Mouse (Mus musculus): ENCODE results near the gene Fnbp1. TPM values are rescaled to one million over a fixed set of nuclear protein-coding genes. Genes with fewer than 3 reads are reported as not detected.

Fnbp1 gene
- polyA plus RNA-seq, 1 experiment from 2014 or later: 12.7 TPM

DNA sequence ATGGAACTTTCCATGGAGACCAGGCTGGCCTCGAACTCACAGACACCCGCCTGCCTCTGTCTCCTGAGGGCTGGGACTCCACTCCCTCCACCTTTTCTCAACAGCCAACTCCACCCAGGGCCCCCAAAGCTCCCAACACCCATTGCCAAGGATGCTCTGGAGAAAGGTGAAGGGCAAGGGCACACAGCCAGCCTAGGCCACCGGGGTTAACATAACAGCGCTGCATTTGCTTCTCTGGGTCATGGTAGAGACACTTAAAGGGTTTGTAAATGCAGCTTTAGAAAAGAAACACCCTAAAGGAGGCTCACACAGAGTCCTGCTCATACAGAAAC lies 72.7 kb downstream of the Fnbp1 start:
- WGBS: 66% methylated on average over 4 of the region's 4 CpGs
- H3K4me3 ChIP-seq: no peak overlapping the region
- no peaks in the 10 kb centered on the region for H3K9me3 ChIP-seq (replicated peaks)
- H3K36me3 ChIP-seq (ENCODE audit: poor library complexity, severe bottlenecking): peaks cover 4% of the 10 kb centered on the region; the same call in 1 of the 2 replicates
- no peak overlapping the region for H3K4me2 ChIP-seq
- peak overlapping the region; percentile 84 for H3K27ac ChIP-seq
- ATAC-seq: 0 out of 2 replicates have a peak, but pooled peaks have one; percentile 10
- H3K4me1 ChIP-seq: peaks cover 33% of the 10 kb centered on the region
- H3K27me3 ChIP-seq: no peaks in the 10 kb centered on the region
- no peak overlapping the region for H3K9ac ChIP-seq

DNA sequence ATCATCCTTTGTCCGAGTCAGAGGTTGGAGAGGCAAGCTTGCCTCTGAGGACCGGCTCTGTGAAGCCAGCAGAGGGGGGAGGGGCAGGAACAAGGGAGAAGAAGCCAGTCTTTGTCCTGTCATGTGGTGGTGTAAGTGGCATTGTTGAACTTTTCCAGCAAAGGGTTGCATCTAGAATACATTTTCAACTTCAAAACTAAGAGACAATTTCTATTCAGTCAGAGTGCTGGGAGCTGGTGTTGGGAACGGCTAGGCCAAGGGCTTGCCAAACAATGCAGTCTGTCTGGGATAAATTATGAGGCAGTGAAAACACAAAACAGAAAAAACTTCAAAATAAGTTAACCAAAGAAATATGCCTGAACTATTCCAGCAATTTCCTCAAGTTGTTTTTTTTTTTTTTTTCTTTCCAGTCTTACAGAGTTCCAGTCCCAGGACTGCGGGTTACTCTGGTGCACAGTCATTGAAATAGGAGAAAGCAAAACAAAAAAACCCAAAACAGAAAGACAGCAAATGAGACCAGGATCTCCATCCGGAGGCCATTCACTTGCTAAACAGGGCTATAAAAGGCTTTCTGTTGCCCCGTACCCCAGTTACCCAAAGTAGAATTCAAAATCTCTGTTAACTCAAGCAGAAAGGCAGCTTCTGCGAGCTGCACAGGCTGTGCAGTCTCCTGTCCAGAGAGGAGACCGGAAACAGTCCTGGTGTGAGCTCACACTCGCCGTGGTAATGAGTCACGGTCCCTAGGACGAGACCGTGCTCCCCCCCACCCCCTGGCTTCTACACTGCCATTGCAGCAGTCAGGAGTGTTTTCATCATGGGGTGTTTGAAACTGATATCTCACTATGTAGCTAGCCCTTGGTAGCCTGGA lies 73.3 kb downstream of the Fnbp1 start:
- peaks cover 3% of the 10 kb centered on the region; the same call in 1 of the 2 replicates for H3K36me3 ChIP-seq (ENCODE audit: poor library complexity, severe bottlenecking)
- no peaks in the 10 kb centered on the region for H3K27me3 ChIP-seq
- H3K4me2 ChIP-seq: no peak overlapping the region; the same call in 1 of the 2 replicates
- peak; percentile 78 for ATAC-seq
- H3K4me1 ChIP-seq: peaks cover 33% of the 10 kb centered on the region
- no peak overlapping the region for H3K9ac ChIP-seq
- H3K27ac ChIP-seq: peak overlapping the region; percentile 84
- no peak overlapping the region for H3K4me3 ChIP-seq
- H3K9me3 ChIP-seq (replicated peaks): no peaks in the 10 kb centered on the region
- 6% methylated on average over 13 of the region's 13 CpGs for WGBS

DNA sequence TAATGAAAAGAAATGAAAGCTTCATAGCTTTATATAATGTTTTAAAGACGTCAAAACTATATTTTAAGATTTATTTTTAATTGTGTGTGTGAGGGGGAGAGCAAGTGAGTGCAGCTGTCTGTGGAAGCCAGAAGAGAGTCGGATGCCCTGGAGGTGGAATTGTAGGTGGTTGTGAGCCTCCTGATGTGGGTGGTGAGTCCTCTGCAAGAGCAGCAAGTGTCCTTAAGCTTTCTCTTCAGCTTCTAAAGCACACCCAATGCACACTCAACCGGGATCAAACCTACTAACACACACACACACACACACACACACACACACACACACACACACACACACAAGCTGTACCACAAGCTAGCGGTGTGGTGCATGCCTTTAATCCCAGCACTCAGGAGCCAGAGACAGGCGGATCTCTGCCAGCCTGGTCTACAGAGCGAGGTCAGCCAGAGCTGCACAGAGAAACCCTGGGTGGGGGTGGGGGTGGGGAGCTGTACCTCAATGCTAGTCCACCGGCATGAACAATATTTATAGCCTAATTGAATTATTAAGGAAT lies 74.0 kb downstream of the Fnbp1 start:
- Histone ChIP-seq H3K9me3 (replicated peaks) (no peaks in the 10 kb centered on the region), H3K4me2 (no peak overlapping the region), H3K27ac (peak overlapping the region; percentile 84), H3K4me3 (no peak overlapping the region), H3K4me1 (peaks cover 33% of the 10 kb centered on the region), H3K36me3 (ENCODE audit: poor library complexity, severe bottlenecking) (no peaks in the 10 kb centered on the region), H3K27me3 (no peaks in the 10 kb centered on the region), H3K9ac (no peak overlapping the region)
- WGBS: 50% methylated on average over 6 of the region's 7 CpGs
- no peak for ATAC-seq

DNA sequence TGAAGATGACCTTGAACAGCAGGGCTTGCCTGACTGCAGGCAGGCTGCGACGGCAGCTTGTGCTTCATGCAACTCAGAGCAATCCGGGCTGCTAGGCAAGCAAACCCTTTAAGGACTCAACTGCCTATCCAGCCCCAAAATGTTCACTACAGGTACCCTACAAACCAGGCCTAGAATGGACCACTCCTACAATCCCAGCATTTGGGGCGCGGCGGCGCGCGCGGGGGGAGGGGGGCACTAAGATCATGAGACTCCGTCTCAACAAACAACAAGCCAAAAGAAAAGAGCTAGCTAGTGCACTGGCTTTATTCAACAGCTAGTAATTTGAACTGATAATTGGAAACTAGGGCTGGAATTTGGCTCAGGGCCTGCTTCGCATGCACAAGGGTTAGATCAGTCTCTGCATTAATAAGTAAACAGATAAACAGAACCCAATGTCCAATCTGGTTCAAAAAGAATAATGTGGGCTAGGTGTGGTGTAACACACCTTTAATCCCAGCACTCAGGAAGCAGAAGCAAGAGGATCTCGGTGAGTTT lies 74.7 kb downstream of the Fnbp1 start:
- Histone ChIP-seq H3K27me3 (no peaks in the 10 kb centered on the region), H3K9me3 (replicated peaks) (no peaks in the 10 kb centered on the region), H3K9ac (peak overlapping the region; percentile 51; the same call in 1 of the 2 replicates), H3K27ac (peak overlapping the region; percentile 84), H3K4me1 (peaks cover 33% of the 10 kb centered on the region), H3K36me3 (ENCODE audit: poor library complexity, severe bottlenecking) (no peaks in the 10 kb centered on the region), H3K4me3 (no peak overlapping the region), H3K4me2 (no peak overlapping the region)
- ATAC-seq: no peak
- 62% methylated on average over 13 of the region's 13 CpGs for WGBS

DNA sequence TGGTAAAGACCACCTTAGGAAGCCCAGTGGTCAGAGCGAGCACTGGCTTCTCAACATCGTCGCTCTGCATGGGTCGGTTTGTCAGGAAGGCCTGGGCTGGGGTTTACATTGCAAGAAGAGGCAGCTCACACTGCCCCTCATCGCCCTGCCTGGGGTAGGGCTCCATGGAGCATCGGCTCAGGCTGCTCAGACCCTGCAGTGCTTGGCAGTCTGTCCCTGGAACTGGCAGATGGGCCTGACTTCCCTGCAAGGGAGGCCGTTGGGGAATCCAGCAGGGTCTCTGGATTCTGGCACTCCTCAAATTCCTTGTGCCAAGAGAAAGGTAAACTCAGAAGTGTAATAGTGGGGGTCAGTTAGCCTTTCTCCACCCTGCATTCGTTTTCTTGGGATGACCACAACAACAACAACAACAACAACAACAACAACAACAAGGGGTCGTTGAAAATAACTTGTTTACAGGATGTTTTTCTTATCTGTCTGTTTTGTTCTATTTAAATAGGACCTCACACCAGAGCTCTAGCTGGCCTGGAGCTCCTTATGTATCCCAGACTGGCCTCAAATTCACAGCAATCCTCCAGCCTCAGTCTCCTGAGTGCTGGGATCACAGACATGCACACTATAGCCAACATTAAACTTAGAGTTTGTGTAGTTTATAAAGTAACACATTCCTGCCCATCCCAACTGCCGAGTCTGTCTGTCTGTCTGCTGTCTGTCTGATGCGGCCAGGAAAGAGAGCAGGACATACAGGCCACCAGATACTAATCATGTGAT lies 75.6 kb downstream of the Fnbp1 start:
- Histone ChIP-seq H3K27ac (no peak overlapping the region), H3K4me1 (peaks cover 33% of the 10 kb centered on the region), H3K4me3 (no peak overlapping the region)

DNA sequence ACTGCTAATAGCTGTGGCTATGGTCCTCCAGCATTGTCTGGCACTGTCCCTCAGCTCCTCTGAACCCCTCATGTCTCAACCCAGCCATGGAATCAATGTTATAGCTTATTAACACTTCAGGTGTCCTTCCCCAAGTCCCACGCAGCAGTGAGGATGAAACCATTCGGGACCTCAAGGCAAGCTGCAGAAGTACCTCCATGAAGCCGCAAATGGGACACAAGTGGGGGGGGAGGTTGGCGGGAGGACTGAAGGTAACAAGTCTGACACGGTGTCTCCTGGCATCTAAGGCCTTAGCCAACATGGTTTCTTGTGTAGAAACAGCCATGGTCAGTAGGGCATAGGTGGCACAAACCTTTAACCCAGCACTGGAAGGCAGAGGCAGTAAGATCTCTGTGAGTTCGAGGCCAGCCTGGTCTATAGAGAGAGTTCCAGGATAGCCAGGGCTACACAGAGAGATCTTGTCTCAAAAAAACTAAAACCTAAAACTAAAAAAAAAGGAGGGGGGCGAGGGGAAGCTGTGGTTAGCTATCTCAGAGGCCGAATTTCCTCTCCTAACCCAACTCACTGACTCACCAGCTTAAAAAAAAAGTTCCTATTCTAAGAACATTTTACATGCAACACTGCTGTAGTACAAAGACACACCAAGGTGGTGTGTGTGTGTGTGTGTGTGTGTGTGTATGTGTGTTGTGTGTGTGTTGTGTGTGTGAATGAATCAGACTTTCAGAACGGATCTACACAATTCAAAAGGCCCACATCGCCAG lies 79.8 kb downstream of the Fnbp1 start:
- 89% methylated on average over 10 of the region's 10 CpGs for WGBS
- ATAC-seq: no peak
- no peak overlapping the region for H3K9ac ChIP-seq
- H3K27me3 ChIP-seq: no peaks in the 10 kb centered on the region
- no peak overlapping the region for H3K27ac ChIP-seq
- H3K9me3 ChIP-seq (replicated peaks): no peaks in the 10 kb centered on the region
- no peak overlapping the region for H3K4me2 ChIP-seq
- H3K36me3 ChIP-seq (ENCODE audit: poor library complexity, severe bottlenecking): 0 out of 2 replicates have a peak, but pooled peaks cover 5% of the 10 kb centered on the region
- H3K4me1 ChIP-seq: peaks cover 13% of the 10 kb centered on the region
- no peak overlapping the region for H3K4me3 ChIP-seq

More for the DNA sequence above, 75.6 kb downstream of the Fnbp1 start:
- H3K36me3 ChIP-seq (ENCODE audit: poor library complexity, severe bottlenecking): no peaks in the 10 kb centered on the region
- no peaks in the 10 kb centered on the region for H3K9me3 ChIP-seq (replicated peaks)
- no peak overlapping the region for H3K9ac ChIP-seq
- no peak overlapping the region for H3K4me2 ChIP-seq
- ATAC-seq: no peak
- H3K27me3 ChIP-seq: no peaks in the 10 kb centered on the region
- 84% methylated on average over 11 of the region's 11 CpGs for WGBS

DNA sequence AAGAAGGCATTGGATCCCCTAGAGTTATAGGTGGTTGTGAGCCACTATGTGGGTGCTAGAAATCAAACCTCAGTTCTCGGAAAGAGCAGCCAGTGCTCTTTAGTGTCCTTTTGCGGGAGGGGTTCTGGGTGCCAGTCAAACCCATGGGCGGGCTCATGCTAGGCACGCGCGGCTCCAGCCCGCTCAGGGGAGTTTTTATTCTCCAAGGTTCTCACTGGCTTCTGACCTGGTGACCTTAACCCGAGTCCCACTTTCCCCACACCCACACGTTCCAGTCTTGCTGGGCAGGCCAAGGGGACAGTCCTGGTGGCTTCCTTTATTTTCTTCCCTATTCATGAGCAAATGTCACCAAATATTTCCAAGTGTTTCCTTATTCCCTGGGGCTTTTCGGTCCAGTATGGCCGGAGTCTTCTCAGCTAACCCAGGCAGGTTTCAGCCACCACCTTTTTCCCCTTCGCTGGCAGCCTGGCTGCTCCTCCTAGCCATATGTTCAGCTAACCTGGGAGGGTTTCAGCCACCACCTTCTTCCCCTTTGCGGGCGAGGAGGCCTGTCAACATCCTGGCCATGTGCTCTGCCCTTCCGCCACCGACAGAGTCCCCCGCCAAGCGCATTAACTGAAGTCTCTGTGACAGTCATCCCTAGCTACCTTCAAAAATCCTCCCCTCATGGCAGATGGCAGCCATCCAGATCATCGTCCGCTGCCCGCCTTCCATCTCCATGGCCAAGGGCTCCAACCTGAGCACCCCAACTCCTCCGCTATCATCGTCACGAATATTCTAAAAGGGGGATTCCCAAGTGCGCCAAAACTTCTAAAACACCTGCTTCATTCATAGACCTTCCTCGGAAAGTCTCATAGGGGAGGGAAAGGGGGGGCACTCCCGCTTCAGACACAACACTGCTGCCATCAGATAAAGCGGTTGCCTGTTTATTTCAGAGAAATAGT lies 80.7 kb downstream of the Fnbp1 start:
- no peaks in the 10 kb centered on the region for H3K9me3 ChIP-seq (replicated peaks)
- peaks cover 3% of the 10 kb centered on the region for H3K4me1 ChIP-seq
- H3K4me2 ChIP-seq: no peak overlapping the region
- no peaks in the 10 kb centered on the region for H3K27me3 ChIP-seq
- no peak overlapping the region for H3K4me3 ChIP-seq
- H3K27ac ChIP-seq: no peak overlapping the region
- ATAC-seq: no peak
- H3K9ac ChIP-seq: no peak overlapping the region
- WGBS: 91% methylated on average over 28 of the region's 28 CpGs
- peaks cover 13% of the 10 kb centered on the region for H3K36me3 ChIP-seq (ENCODE audit: poor library complexity, severe bottlenecking)

DNA sequence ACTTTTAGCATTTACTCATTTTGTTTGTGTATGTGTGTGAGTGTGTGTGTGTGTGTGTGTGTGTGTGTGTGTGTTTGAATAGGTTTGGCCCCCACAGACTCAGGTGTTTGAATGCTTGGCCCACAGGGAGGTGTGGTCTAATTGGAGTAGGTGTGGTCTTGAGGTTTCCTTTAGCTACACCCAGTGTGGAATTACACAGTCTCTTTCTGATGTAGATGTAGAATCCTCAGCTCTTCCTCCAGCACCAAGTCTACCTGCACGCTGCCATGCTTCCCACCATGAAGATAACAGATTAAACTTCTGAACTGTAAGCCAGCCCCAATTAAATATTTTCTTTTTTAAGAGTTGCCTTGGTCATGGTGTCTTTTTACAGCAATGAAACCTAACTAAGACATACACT lies 81.5 kb downstream of the Fnbp1 start:
- Histone ChIP-seq H3K27me3 (no peaks in the 10 kb centered on the region), H3K36me3 (ENCODE audit: poor library complexity, severe bottlenecking) (peaks cover 21% of the 10 kb centered on the region), H3K9me3 (replicated peaks) (no peaks in the 10 kb centered on the region), H3K4me3 (no peak overlapping the region), H3K4me1 (no peaks in the 10 kb centered on the region), H3K27ac (no peak overlapping the region), H3K9ac (no peak overlapping the region), H3K4me2 (no peak overlapping the region)
- no peak for ATAC-seq
- WGBS: 97% methylated on average over 1 of the region's 1 CpGs

DNA sequence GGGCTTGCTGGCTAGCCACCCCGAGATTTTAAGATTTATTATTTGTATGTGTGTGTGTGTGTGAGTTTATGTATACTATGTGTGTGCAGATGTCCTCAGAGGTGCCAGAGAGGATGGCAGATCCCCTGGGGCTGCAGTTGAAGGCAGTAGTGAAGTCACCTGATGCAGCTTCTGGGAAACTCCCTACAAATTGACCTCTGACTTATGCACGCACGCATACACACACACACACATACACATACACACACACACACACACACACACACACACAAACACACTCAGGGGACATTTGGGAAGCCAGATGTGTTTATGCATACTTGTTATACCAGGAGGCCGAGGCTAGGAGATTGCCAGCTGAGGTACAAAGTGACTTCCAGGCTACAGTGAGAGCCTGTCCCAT lies 83.4 kb downstream of the Fnbp1 start:
- no peaks in the 10 kb centered on the region for H3K27me3 ChIP-seq
- H3K4me2 ChIP-seq: no peak overlapping the region
- WGBS: 88% methylated on average over 4 of the region's 4 CpGs
- no peak overlapping the region for H3K27ac ChIP-seq
- no peaks in the 10 kb centered on the region for H3K4me1 ChIP-seq
- no peak overlapping the region for H3K4me3 ChIP-seq
- peaks cover 34% of the 10 kb centered on the region for H3K36me3 ChIP-seq (ENCODE audit: poor library complexity, severe bottlenecking)
- no peak overlapping the region for H3K9ac ChIP-seq
- no peak for ATAC-seq
- H3K9me3 ChIP-seq (replicated peaks): no peaks in the 10 kb centered on the region

DNA sequence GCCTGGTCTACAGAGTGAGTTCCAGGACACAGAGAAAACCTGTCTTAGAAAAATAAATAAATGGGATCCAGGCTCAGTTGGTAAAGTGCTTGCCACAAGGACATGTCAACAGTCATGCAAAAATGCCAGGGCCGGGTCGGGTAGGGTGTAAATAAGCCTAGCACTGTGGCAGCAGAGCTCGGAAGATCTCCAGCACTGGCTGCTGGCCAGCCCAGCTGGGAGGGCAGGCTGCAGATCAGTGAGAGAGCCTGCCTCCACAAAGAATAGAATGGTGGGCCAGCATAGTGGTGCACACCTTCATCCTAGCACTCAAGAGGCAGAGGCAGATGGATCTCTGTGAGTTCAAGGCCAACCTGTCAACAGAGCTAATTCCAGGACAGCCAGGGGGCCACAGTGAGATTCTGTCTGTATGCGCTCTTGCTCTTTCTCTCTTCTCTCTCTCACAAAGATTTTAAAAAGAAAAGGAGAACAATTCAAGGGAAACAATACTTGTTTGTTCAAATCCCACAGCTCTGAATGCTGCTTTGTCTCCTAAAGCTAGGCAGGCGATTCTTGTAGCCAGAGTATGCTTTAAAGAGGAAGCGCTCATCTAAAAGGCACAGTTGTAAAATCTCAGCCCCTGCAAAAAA lies 84.1 kb downstream of the Fnbp1 start:
- ATAC-seq: no peak
- no peak overlapping the region for H3K4me2 ChIP-seq
- no peak overlapping the region for H3K9ac ChIP-seq
- no peak overlapping the region for H3K27ac ChIP-seq
- H3K36me3 ChIP-seq (ENCODE audit: poor library complexity, severe bottlenecking): peaks cover 38% of the 10 kb centered on the region
- H3K4me3 ChIP-seq: no peak overlapping the region
- H3K4me1 ChIP-seq: no peaks in the 10 kb centered on the region
- no peaks in the 10 kb centered on the region for H3K9me3 ChIP-seq (replicated peaks)
- no peaks in the 10 kb centered on the region for H3K27me3 ChIP-seq
- WGBS: 75% methylated on average over 6 of the region's 6 CpGs

Data from forebrain, embryonic 13.5 days (tissue).